Mouse (Mus musculus) limb, embryonic 12.5 days (tissue): ENCODE data around the gene Lrrc38. TPM values are rescaled to one million over a fixed set of nuclear protein-coding genes. Genes with fewer than 3 reads are reported as not detected.

ENCODE experiments used
- ATAC-seq: fragments of 200-750 bp; cut with Nextera tagmentation; 2 replicates; pipeline ENCODE4 v1.8.0; 2017; ENCODE audit warnings: low read depth, moderate TSS enrichment; ENCODE audit not compliant: insufficient number of reproducible peaks, insufficient read depth, low FRiP score, low TSS enrichment
- H3K27ac ChIP-seq: fragments of 300-500 bp; sonication (generic); 2 replicates; pipeline ENCODE4 v1.5.1; 2016; ENCODE audit warnings: mild to moderate bottlenecking, moderate library complexity
- H3K27me3 ChIP-seq: fragments of 300-500 bp; sonication (generic); 2 replicates; pipeline ENCODE4 v1.6.1; 2016; ENCODE audit warnings: mild to moderate bottlenecking, moderate library complexity
- H3K36me3 ChIP-seq: fragments of 300-500 bp; sonication (generic); 2 replicates; pipeline ENCODE4 v1.6.1; 2016; ENCODE audit warnings: mild to moderate bottlenecking, moderate library complexity
- H3K4me1 ChIP-seq: fragments of 300-500 bp; sonication (generic); replicated peaks from 2 replicates; pipeline ENCODE4 v1.6.1; 2016
- H3K4me2 ChIP-seq: fragments of 300-500 bp; sonication (generic); 2 replicates; pipeline ENCODE4 v1.6.1; 2016; ENCODE audit warnings: mild to moderate bottlenecking, moderate library complexity
- H3K4me3 ChIP-seq: fragments of 300-500 bp; sonication (generic); replicated peaks from 2 replicates; pipeline ENCODE4 v1.5.1; 2016; ENCODE audit warnings: mild to moderate bottlenecking
- H3K9ac ChIP-seq: fragments of 300-500 bp; sonication (generic); replicated peaks from 2 replicates; pipeline ENCODE4 v1.6.1; 2016; ENCODE audit warnings: mild to moderate bottlenecking, moderate library complexity
- H3K9me3 ChIP-seq: fragments of 300-500 bp; sonication (generic); 2 replicates; pipeline ENCODE4 v1.6.1; 2016; ENCODE audit warnings: mild to moderate bottlenecking, moderate library complexity
- WGBS: fragments of 180-500 bp; shearing (Covaris S2); methylation state at CpG from one replicate; pipeline ENCODE4 v1.1.7; 2016; 5-methylcytosine and 5-hydroxymethylcytosine counted together
- polyA plus RNA-seq: library from polyadenylated mRNA; unstranded; fragments of >200 nt; fragmentation: Nextera tagmentation; extraction: Ambion mirVana; gene quantifications from 2 replicates; pipeline ENCODE4 v1.2.1, GENCODE M21; 2016

The Lrrc38 gene
- polyA plus RNA-seq = 0.63 and 0.67 TPM in 2 replicates

- Histone ChIP-seq H3K4me2 (peak within 1 kb of the TSS; percentile 99), H3K36me3 (no peaks in the 10 kb centered on the region), H3K4me1 (peaks cover 23% of the 10 kb centered on the region), H3K9ac (peak within 1 kb of the TSS; percentile 59), H3K27ac (no peak within 1 kb of the TSS), H3K27me3 (peaks cover 54% of the 10 kb centered on the region), H3K9me3 (no peaks in the 10 kb centered on the region), H3K4me3 (peak within 1 kb of the TSS; percentile 58)
- WGBS = under 1% methylated on average over 19 of the region's 19 CpGs
- peak; percentile 44; the same call in 1 of the 2 replicates for ATAC-seq
Observed at GRCm38 (mm10) chr4:143349484-143349906, at the start of gene Lrrc38. Gene Lrrc38 (plus strand): TSS chr4:143349757.

- Histone ChIP-seq H3K9me3 (no peaks in the 10 kb centered on the region), H3K4me3 (peak overlapping the region; percentile 54), H3K9ac (peak overlapping the region; percentile 69), H3K36me3 (peaks cover 2% of the 10 kb centered on the region; the same call in 1 of the 2 replicates), H3K27me3 (peaks cover 5% of the 10 kb centered on the region; the same call in 1 of the 2 replicates), H3K4me1 (peaks cover 62% of the 10 kb centered on the region), H3K4me2 (peak overlapping the region; percentile 83), H3K27ac (peak overlapping the region; percentile 73; the same call in 1 of the 2 replicates)
- ATAC-seq = no peak
- WGBS = 5% methylated on average over 12 of the region's 12 CpGs
Observed at GRCm38 (mm10) chr4:143300113-143300688, 49.4 kb upstream of the Lrrc38 start.

GRCm38 (mm10) chr4:143301042-143301441, 48.5 kb upstream of the Lrrc38 start:
- H3K27me3 ChIP-seq = peaks cover 5% of the 10 kb centered on the region; the same call in 1 of the 2 replicates
- H3K9me3 ChIP-seq = no peaks in the 10 kb centered on the region
- H3K36me3 ChIP-seq = peaks cover 6% of the 10 kb centered on the region; the same call in 1 of the 2 replicates
- H3K27ac ChIP-seq = no peak overlapping the region
- H3K9ac ChIP-seq = no peak overlapping the region
- H3K4me2 ChIP-seq = peak overlapping the region; percentile 83
- WGBS = 56% methylated on average over 5 of the region's 5 CpGs
- H3K4me1 ChIP-seq = peaks cover 54% of the 10 kb centered on the region
- no peak for ATAC-seq
- H3K4me3 ChIP-seq = 0 out of 2 replicates have a peak overlapping the region, but pooled peaks have one; percentile 54

GRCm38 (mm10) chr4:143301875-143302274, 47.7 kb upstream of the Lrrc38 start:
- H3K4me1 ChIP-seq = peaks cover 48% of the 10 kb centered on the region
- ATAC-seq = no peak
- H3K4me2 ChIP-seq = no peak overlapping the region
- peaks cover 5% of the 10 kb centered on the region; the same call in 1 of the 2 replicates for H3K27me3 ChIP-seq
- no peaks in the 10 kb centered on the region for H3K9me3 ChIP-seq
- H3K4me3 ChIP-seq = no peak overlapping the region
- no peak overlapping the region for H3K9ac ChIP-seq
- WGBS = 44% methylated on average over 4 of the region's 4 CpGs
- peaks cover 6% of the 10 kb centered on the region; the same call in 1 of the 2 replicates for H3K36me3 ChIP-seq
- H3K27ac ChIP-seq = no peak overlapping the region

- Histone ChIP-seq H3K9ac (no peak overlapping the region), H3K4me2 (no peak overlapping the region), H3K36me3 (peaks cover 6% of the 10 kb centered on the region; the same call in 1 of the 2 replicates), H3K4me3 (no peak overlapping the region), H3K27ac (no peak overlapping the region), H3K27me3 (peaks cover 5% of the 10 kb centered on the region; the same call in 1 of the 2 replicates), H3K4me1 (peaks cover 42% of the 10 kb centered on the region), H3K9me3 (no peaks in the 10 kb centered on the region)
- 51% methylated on average over 11 of the region's 11 CpGs for WGBS
- ATAC-seq = no peak
Observed at GRCm38 (mm10) chr4:143302279-143302890, 47.2 kb upstream of the Lrrc38 start.

GRCm38 (mm10) chr4:143305031-143305430, 44.5 kb upstream of the Lrrc38 start:
- Histone ChIP-seq H3K27ac (no peak overlapping the region), H3K9me3 (no peaks in the 10 kb centered on the region), H3K4me3 (no peak overlapping the region), H3K4me1 (peaks cover 22% of the 10 kb centered on the region), H3K27me3 (no peaks in the 10 kb centered on the region), H3K9ac (no peak overlapping the region), H3K36me3 (peaks cover 6% of the 10 kb centered on the region; the same call in 1 of the 2 replicates), H3K4me2 (no peak overlapping the region)
- WGBS = 87% methylated on average over 4 of the region's 4 CpGs
- ATAC-seq = no peak

GRCm38 (mm10) chr4:143305987-143306772, 43.4 kb upstream of the Lrrc38 start:
- H3K9me3 ChIP-seq = 0 out of 2 replicates have a peak, but pooled peaks cover 3% of the 10 kb centered on the region
- H3K4me3 ChIP-seq = no peak overlapping the region
- peaks cover 12% of the 10 kb centered on the region; the same call in 1 of the 2 replicates for H3K4me1 ChIP-seq
- 70% methylated on average over 5 of the region's 5 CpGs for whole genome bisulfite sequencing
- H3K4me2 ChIP-seq = no peak overlapping the region
- no peak overlapping the region for H3K27ac ChIP-seq
- H3K27me3 ChIP-seq = no peaks in the 10 kb centered on the region
- peaks cover 6% of the 10 kb centered on the region; the same call in 1 of the 2 replicates for H3K36me3 ChIP-seq
- no peak overlapping the region for H3K9ac ChIP-seq
- no peak for ATAC-seq

- Histone ChIP-seq H3K27me3 (no peaks in the 10 kb centered on the region), H3K4me3 (no peak overlapping the region), H3K9ac (no peak overlapping the region), H3K4me2 (no peak overlapping the region), H3K9me3 (0 out of 2 replicates have a peak, but pooled peaks cover 3% of the 10 kb centered on the region), H3K36me3 (no peaks in the 10 kb centered on the region), H3K4me1 (no peaks in the 10 kb centered on the region), H3K27ac (no peak overlapping the region)
- ATAC-seq = no peak
- WGBS = 49% methylated on average over 2 of the region's 2 CpGs
Observed at GRCm38 (mm10) chr4:143311341-143311740, 38.2 kb upstream of the Lrrc38 start.

GRCm38 (mm10) chr4:143313299-143313698, 36.3 kb upstream of the Lrrc38 start:
- Histone ChIP-seq H3K9me3 (0 out of 2 replicates have a peak, but pooled peaks cover 3% of the 10 kb centered on the region), H3K4me1 (no peaks in the 10 kb centered on the region), H3K27me3 (no peaks in the 10 kb centered on the region), H3K9ac (no peak overlapping the region), H3K36me3 (no peaks in the 10 kb centered on the region), H3K27ac (no peak overlapping the region), H3K4me2 (no peak overlapping the region), H3K4me3 (no peak overlapping the region)
- no peak for ATAC-seq
- 77% methylated on average over 6 of the region's 6 CpGs for WGBS

- H3K27ac ChIP-seq = no peak overlapping the region
- no peak overlapping the region for H3K9ac ChIP-seq
- 16% methylated on average over 8 of the region's 11 CpGs for WGBS
- H3K9me3 ChIP-seq = no peaks in the 10 kb centered on the region
- no peaks in the 10 kb centered on the region for H3K36me3 ChIP-seq
- H3K27me3 ChIP-seq = no peaks in the 10 kb centered on the region
- no peak overlapping the region for H3K4me3 ChIP-seq
- 0 out of 2 replicates have a peak, but pooled peaks cover 6% of the 10 kb centered on the region for H3K4me1 ChIP-seq
- no peak for ATAC-seq
- peak overlapping the region; percentile 7; the same call in 1 of the 2 replicates for H3K4me2 ChIP-seq
Observed at GRCm38 (mm10) chr4:143324176-143324924, 25.2 kb upstream of the Lrrc38 start.
